Mouse (Mus musculus) layer of hippocampus, adult 6 months (tissue): ENCODE measurements around the gene Olfr1116. TPM values are rescaled to one million over a fixed set of nuclear protein-coding genes. Genes with fewer than 3 reads are reported as not detected.

Experiments used
- long read RNA-seq, 2 experiments: library from polyadenylated mRNA; unstranded; transcript quantifications; one replicate each; pipeline ENCODE4 v2.0.0; 2019 to 2020
- microRNA-seq: library from miRNA; unstranded; fragments of <30 nt; microRNA quantifications from one replicate; pipeline ENCODE4 v1.2.0, GENCODE M21; 2020
- polyA plus RNA-seq: library from polyadenylated mRNA; unstranded; fragments of <200 nt; fragmentation: Nextera tagmentation; gene quantifications from 2 replicates; pipeline ENCODE4 v1.2.3, GENCODE M21; 2021

Gene Olfr1116
- polyA plus RNA-seq, result not detected in 2 replicates
- long read RNA-seq, experiment 1, result 0 reads
- long read RNA-seq, experiment 2, result 0 reads

DNA sequence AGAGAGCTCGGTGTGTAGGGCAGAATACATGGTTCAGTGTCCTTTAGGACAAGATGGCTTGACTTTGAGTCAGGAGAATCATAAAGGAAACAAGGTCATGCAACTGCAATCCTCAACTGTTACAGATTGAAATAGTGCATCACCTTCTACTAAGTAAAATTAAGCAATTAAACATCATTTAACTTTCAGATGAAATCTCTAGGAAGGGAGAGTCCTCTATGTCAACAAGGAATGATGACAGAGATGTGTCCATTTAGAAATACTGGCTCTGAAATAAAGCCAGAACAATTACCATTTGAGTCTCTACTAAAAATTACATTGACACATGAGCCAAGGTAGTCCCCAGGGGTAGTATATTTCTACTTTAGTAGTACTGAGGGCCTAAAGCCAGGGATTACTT is at the start of gene Olfr1116:
TSS of gene Olfr1116 (plus strand) at position 301 of the 400 bp plus-strand sequence.

DNA sequence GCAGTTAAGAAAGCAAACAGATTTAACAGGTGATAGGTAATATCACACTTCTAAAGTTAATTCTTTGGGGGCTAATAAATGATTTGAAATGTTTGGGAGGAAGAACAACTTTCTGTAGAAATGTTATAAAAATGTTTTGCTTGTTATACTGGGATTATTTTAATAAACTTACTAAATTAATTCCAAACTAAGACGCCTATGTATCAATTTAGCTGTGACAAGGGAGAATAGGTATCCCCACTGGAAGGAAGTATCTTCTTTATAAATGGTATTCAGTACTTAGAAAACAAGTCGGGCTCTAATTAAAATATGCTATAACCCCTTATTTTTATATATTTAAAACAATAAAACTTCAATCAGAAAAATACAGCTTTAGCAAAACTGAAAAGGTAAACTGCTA is 19.6 kb upstream of the Olfr1116 start, which contains the start of gene Olfr1115:
TSS of gene Olfr1115 (plus strand) at position 301 of the 400 bp plus-strand sequence.

DNA sequence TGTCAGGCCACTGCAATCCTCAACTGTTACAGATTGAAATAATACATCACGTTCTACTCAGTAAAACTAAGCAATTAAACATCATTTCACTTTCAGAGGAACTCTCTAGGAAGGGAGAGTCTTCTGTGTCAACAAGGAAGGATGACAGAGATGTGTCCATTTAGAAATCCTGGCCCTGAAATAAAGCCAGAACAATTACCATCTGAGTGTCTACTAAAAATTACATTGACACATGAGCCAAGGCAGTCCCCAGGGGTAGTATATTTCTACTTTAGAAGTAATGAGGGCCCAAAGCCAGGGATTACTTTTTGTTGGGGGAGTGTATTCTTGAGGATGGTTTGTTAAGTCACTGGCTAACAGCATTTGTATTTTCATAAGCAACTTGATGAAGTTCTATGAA is 39.9 kb downstream of the Olfr1116 start, which contains the start of gene Olfr1118:
TSS of gene Olfr1118 (plus strand) at position 301 of the 400 bp plus-strand sequence.

Small RNA genes within 50 kb of the gene (microRNA-seq; reads per million reads assigned to microRNA genes)
- not detected for gene Gm27438

Other genes with a start within 250 kb of the Olfr1116 start
- gene Olfr1104, start 240.5 kb upstream of the Olfr1116 start, polyA plus RNA-seq, result not detected in 2 replicates
- not detected in 2 replicates for gene Olfr1105, start 231.0 kb upstream of the Olfr1116 start, polyA plus RNA-seq
- gene Olfr1106, start 215.3 kb upstream of the Olfr1116 start, polyA plus RNA-seq, result not detected in 2 replicates
- not detected in 2 replicates for gene Olfr1107, start 191.7 kb upstream of the Olfr1116 start, polyA plus RNA-seq
- gene Olfr1109, start 171.5 kb upstream of the Olfr1116 start, polyA plus RNA-seq, result not detected in 2 replicates
- gene Olfr259, start 153.0 kb upstream of the Olfr1116 start, polyA plus RNA-seq, result not detected in 2 replicates
- not detected in 2 replicates for gene Olfr1110, start 127.2 kb upstream of the Olfr1116 start, polyA plus RNA-seq
- not detected in 2 replicates for gene Olfr1111, start 114.9 kb upstream of the Olfr1116 start, polyA plus RNA-seq
- not detected in 2 replicates for gene Olfr1112, start 79.7 kb upstream of the Olfr1116 start, polyA plus RNA-seq
- gene Olfr1113, start 58.6 kb upstream of the Olfr1116 start, polyA plus RNA-seq, result not detected in 2 replicates
- not detected in 2 replicates for gene Olfr1115, start 19.5 kb upstream of the Olfr1116 start, polyA plus RNA-seq
- gene Olfr1118, start 40.0 kb downstream of the Olfr1116 start, polyA plus RNA-seq, result not detected in 2 replicates
- gene Olfr1120, start 87.3 kb downstream of the Olfr1116 start, polyA plus RNA-seq, result not detected in 2 replicates
- gene Olfr1121, start 102.4 kb downstream of the Olfr1116 start, polyA plus RNA-seq, result not detected in 2 replicates
- gene Olfr1122, start 118.3 kb downstream of the Olfr1116 start, polyA plus RNA-seq, result not detected in 2 replicates
- gene Olfr1123, start 149.1 kb downstream of the Olfr1116 start, polyA plus RNA-seq, result not detected in 2 replicates
- 0.09 and 0.18 TPM in 2 replicates for gene Olfr1124, start 162.7 kb downstream of the Olfr1116 start, polyA plus RNA-seq
- not detected in 2 replicates for gene Olfr1126, start 186.4 kb downstream of the Olfr1116 start, polyA plus RNA-seq
- gene Pramel7, start 229.6 kb downstream of the Olfr1116 start, polyA plus RNA-seq, result not detected in 2 replicates
- not detected in 2 replicates for gene Pramel6, start 239.0 kb downstream of the Olfr1116 start, polyA plus RNA-seq